Mouse (Mus musculus) spleen, postnatal 36 days (tissue): Measurements from ENCODE around the gene Tpra1.

ENCODE experiments used
- DNase-seq, 2 experiments: peaks; one replicate each; pipeline ENCODE4 v3.0.0; 2022; ENCODE audit warnings: low spot score in 2 of 2, mixed read lengths in 1 of 2

Gene Tpra1

DNA sequence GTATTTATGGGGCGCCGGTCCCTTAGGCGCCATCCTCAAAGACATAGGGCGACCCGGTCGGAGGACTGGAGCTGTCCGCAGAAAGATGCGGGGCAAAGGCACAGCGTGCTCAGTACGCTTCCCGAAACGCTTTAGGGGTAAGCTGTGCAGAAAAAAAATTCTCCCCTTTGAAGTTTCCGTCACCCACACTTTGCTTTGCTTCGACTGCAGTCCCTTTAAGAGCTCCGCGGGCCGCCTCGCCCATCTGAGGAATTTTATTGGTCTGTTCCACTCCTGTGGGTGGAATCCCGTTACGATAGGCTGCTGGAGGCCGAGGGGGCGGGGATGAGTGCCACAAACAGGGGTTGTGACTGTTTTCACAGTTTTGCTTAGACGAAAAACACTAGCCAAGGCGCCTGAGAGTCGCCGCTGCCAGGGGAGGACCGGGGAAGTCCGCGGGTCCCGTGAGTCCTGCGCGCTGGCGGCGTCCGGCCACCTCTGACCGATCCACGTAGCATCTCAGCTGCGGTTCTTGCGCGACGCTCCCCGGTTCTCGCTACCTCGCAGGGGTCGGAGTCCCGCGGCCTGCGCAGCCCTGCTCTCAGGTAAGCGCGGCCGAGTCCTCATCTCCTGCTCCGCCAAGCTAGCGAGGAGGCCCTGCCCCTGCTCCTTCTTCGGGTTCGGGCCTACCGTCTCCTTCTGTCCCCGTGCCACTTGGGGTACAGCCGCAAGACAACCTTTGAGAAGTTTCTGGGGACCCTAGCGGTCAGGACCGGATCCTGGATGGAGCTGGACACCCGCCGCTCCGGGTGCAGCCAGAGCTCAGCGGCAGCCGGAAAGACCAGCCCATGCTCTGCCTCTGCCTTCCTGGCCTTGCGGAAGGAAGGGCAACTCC is at the start of gene Tpra1:
TSS of gene Tpra1 (plus strand) at position 305 of the 874 bp plus-strand sequence.
- peak; percentile 94 to 97 for DNase-seq

DNA sequence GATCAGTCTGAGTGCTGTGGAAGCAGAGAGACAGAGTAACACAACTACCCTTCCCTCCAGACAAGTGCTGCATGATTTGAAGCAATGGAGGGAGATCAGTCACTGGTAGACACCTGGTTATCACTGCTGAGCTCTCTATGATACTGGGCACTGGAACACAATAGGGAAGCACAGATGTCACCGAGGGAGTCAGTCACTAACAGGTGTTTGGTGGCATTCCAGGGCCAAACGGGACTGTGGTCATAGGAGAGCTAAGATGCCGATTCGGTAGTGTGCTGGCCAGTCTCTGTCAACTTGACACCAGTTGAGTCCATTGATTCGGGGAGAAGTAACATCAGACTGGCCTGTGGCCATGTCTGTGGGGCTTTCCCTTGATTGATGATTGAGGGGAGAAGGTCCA is 47.5 kb upstream of the Tpra1 start:
- DNase-seq, result no peak

DNA sequence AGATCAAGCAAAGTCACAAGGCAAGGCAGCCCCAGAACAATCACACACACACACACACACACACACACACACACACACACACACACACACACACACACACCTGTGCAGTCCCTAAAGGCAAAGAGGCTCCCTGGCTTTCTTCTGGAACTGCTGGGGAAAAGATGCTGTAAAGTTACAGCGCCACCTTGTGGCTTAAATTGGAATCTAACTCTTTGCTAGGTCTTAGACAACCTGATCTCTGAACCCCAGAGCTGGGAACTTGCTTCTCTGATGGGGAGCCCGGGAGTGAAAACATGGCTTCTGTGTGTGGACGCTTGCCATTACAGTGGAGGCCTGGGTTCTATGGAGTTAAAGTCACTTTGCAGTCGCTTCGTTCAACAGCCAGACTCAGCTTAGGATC is 46.4 kb upstream of the Tpra1 start:
- peak; percentile 34 to 60 for DNase-seq

DNA sequence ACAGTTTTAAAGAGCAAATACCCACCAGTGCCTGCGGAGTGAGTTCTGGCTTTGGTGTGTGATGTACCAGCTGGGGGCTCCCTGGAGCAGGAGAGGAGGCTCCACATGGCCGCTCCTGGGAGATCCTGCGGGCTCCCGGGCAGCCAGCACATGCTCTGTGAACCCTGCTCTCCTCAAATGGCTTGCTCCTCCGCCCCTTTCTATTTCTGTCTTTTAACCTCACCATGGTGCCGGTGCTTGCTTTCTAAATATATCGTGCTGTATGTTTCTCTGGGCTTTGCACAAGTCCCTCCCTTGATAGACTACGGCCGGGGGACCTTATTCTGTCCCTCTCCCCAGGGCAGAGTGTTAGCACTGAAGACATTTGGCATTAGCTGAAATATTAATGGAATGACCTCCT is 44.8 kb upstream of the Tpra1 start:
- no peak for DNase-seq

DNA sequence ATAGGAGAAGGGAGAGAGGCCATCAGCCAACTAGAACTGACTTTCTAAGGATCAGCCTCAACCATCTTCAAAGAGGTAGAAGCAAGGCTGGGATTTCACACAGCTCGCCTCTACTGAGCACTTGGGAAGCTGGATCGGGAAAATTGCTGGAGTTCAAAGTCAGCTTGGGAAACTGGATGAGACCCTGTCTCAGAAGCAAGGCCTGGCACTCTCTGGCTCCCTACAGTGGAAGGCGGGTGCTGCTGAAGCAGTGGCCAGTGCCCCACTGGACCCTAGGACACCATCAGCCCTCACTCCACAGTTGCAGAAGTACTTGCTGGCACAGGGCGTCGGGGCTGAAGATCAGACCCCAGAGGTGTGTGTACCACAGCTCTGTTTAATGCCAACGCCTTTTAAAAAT is 44.2 kb upstream of the Tpra1 start:
- DNase-seq, result no peak

DNA sequence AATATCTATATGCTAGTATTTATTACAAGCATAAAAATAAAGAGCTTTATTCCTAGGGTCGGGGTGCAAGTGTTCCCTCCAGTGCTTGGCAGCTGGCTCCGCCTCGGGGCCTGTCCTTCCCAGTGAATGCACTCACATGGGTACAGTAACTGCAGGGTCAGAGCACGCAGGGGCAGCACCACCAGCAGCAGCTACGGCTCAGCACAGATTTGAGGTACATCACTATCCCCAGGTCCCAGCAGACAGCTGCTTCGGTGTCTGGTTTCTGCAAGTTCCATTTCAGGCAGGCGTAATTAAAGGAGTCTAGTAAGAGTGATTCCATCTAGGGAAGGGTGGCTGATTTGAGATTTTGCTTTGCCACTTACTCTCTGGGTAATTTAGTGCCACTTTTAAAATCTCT is 43.7 kb upstream of the Tpra1 start:
- DNase-seq, result no peak

DNA sequence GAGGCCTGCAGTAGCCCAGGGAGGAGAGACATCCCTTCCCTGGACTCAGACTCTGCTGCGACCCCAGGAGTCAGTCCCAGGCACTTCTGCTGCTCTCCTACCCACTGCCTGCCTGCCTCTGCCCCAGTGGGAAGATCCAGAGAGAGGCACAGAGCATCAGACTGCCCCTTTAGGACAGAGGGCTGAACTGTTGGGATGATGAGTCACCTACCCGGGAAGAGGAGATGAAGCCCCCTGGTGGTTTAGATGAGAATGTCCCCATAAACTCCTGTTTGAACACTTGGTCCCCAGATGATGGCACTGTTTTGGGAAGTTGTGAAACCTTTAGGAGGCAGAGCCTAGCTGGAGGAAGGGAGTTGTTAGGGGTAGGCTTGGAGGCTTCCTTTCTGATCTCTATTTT is 41.1 kb upstream of the Tpra1 start:
- peak; percentile 11 to 27 for DNase-seq

DNA sequence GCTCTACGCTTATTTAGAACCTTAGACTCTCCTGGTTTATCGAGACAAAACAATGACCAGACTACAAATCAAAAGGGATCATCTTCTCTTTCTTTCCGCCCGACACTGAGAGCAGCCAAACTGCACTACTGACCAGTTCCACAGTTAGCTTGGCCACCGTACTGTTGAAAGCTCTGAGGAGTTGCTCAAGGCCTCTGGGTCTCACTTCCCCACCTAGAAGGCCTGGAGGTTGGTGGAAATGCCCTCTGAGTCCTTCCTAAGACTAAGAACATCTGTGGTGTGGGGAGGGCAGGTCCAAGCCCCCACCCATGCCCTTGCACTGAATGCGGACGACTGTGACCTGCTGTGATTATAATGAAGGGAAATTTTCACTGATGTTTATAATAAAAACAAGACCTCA is 36.3 kb upstream of the Tpra1 start:
- DNase-seq, result no peak

DNA sequence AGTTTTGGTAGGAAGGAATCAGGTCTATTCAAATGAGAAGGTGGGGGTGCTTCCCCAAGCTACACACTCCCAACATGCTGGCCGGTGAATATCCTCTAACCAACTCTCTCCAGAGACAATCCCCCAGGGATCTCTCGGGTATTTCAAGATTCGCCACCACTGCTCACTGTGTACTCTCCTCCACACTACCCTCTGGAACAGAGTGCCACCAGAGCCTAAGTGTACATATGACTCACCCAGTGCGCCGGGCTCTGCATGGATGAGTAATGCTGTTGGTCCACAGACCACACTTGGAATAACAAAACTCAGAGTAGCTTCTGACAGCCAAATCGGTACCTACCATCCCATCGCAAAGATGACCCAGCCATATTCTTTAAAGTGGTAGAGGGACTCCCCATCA is 32.6 kb upstream of the Tpra1 start:
- no peak for DNase-seq

DNA sequence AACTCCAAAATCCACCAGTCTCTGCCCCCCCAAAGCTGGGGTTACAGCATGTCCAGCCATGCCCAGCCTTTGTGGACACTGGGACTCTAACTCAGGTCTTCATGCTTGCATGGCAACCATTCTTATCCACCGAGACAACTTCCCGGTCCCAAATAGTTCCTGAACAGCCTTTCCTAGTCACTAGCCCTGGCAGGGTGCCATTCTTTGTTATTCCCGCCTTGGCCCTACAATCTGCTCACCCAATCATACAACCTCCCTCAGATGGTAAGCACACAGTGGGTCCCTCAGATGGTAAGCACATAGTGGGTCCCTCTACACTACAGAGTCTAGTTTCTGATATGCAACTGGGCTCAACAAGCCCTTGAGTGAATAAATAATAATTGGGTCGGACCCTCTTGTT is 31.5 kb upstream of the Tpra1 start:
- no peak for DNase-seq

DNA sequence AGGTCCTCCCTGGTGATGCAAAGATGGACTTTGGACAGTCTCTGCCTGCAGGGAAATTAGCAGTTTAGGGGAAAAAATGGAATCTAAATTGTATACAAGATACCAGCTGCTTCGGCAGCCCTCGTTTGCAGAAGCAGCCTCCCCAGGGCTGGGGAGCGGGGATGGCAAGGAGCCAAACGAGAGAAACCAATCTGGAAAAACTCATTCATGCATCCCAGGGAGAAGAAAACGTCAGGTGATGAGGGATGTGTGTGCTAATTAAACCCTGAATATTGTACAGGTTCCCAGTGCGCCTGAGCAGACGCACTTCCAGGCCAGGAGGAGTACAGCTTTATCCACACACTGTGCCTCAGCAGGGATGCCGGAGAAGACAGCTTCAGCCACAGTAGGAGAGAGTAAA is 30.5 kb upstream of the Tpra1 start:
- no peak for DNase-seq

DNA sequence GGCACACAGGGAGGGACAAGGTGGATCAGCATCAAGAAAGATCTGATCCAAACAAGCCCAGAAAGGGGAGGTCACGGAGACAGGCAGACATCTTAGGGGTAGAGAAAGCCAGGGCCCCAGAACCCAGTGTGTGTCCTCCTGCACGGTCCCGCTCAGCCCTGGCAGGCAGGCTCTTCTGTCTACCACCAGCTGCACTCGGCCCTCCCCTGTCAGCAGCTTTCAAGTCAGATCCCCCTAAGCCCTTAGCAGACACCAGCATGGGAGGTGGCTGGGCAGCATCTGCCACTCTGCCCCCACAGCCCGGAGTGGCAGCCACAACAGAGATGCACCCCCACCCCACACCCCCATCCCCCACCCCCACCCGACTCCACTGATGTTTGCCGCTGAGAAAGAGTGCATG is 29.2 kb upstream of the Tpra1 start:
- DNase-seq, result no peak

DNA sequence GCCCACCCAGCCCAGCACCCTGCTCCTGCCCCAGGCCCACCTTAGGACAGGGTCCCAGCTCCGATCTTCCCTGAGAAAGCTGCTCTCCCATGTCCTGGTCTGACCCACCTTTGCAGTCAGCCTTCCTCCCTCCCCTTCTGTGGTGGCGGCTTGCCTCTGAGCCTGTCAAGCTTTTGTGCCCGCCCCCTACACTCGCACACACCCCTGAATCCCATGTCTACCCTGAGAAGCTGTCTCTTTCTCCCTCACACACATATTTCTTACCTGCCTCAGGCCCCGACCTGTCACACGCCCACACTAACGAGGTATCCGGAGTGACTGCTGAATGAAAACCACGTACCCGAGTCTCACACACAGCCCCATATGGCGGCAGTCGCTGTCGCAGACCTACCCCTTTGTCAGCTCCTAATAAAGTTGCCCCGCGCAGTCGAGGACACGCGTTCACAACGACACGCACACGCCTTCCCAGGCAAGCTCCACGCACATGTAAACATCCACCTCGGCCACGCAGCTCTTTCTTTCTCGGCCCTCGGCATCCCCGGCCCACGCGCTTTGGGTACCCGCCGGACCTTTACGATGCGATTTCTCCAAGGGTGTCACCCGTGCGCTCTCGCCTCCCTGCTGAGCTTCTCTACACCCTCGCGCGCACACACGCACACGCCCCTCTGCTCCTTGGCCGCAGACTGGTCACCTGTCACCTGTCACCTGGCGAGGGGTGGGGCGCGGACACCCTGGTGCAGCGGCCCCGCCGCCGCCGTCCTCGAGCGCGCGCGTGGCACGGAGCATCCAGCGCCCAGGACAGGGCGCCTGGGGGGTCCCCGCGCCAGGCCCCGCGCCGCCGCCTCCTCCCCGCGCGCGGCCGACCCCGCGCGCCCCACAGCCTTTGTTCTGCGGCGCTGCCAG is 27.8 kb upstream of the Tpra1 start:
- no peak for DNase-seq

DNA sequence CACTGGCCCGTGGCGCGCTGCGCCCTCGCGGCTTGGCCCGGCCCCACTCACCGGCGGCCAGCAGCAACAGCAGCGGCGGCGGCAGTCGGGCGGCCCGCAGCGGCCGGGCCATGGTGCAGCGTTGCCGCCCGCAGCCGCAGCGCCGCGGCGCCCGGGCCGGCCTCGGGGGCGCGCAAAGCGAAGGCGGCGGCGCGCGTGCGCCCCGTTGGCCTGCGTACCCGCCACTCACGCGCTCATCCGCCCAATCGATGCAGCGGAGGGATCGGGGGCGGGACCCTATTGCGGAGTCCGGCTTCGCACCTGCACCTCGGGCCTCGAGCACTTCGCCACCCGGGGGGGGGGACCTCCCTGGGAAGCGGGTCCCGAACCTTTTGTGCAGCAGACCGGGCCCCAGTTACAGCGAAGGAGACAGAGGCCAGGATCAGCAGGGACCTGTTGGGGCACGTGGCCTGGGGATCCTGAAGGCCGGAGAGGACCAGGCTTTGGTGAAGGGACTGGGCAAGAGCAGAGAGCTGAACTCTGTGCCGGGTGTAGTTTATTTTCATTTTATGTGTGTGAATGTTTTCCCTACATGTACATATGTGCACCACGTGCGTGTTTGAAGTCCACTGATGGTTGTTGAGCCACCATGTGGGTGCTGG is 27.1 kb upstream of the Tpra1 start, which contains the start of gene Podxl2:
TSS of gene Podxl2 (minus strand) at position 177 of the 641 bp plus-strand sequence.
- DNase-seq, result peak in 1 of 2 experiments; percentile 11

DNA sequence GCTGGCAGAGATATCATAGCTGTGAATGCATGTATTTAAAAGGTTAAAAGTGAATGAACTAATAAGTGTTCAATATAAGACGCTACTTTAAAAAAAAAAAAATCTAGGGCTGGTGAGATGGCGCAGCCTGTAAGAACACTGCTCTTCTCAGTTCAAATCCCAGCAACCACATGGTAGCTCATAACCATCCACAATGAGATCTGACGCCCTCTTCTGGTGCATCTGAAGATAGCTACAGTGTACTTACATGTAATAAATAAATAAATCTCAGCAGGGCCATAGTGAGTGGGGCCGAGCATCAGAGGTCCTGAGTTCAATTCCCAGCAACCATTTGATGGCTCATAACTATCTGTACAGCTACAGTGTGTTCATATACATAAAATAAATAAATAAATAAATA is 22.6 kb upstream of the Tpra1 start:
- no peak for DNase-seq

DNA sequence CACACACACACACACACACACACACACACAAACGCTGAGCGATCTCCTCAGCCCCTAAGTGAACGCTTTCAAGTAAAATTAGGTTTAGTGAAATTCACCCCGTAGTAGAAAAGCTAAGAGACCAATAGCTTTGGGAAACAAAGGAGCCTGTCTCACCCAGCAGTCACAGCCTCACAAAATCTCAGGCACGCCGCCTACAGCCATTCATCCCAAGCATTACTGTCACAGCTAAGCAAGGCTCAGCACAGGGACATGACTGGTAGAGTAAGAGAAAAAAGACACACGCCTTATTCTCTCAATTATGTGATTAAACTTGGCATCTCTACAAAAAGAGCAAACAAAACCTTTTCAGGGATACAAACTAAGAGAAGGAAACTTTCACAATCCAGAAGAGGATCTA is 20.7 kb upstream of the Tpra1 start:
- no peak for DNase-seq

DNA sequence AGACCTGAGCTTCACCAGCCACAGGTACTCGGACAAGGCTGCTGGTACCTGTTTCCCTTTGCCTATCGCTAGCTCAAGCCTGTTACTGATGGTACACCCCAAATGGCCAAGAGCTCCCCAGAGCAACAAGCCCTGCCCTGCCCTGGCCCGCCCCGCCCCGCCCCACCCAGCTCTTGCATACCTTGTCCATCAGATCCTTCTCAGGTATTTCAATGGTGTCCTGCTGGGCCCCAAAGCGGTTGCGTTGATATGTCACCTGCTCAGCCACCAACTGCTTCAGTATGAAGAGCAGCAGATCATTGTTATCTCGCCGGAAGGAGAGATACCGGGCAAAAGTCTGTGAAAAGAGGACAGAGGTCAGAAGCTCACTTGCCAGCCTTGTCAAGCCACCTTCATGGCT is 17.9 kb upstream of the Tpra1 start:
- DNase-seq, result no peak

DNA sequence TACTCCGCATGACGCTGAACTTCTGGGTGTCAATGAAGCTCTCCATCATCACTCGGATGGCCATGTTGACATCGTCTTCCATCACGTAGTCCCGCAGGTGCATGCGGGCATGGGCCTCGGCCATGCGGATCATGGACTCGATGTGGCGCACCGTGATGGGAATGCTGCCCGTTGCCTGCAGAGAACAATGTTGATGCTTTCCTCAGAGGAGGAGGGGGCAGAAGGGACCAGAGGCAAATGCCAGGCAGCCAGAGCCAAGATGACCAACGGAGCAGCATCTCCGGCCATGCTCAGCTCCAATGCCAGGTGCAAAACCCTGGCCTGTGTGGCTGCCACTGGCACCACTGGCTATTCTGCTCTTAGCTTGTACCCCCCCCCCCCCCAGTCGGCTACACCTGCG is 17.4 kb upstream of the Tpra1 start:
- DNase-seq, result no peak

DNA sequence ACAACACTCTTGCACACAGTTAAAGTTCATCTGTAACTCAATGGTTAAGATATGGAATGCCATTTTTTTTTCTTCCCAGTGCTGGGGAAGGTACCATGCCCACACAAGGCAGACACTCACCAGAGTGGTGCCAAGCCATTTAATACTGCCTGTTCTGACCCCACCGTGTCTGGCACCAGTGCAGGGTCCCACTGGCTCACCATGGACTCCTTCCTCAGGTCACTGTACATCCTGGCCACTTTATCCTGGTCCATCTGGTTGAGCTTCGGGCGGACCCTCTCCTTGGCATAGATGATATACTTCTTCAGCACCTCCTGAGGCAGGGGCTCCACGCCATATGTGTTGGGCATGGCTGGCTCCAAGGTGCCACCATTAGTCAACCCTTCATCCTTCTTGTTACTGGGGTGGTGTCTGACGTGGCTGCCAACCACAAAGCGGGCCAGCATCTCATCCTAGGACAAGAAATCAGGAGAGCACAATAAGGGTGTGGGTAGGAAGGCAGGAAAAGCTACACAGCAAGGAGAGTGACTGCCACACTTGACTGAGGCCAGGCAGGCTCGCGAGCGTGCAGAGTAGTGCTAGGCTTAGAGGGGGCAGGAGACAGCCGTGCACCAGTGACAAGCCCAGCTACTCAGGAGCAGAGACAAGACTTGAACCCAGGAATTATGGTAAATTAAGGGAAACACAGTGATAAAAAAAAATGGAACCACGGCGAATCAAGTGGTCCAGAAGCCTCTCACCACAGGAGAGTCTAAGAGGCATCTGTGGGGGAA is 16.2 kb upstream of the Tpra1 start:
- DNase-seq, result no peak

DNA sequence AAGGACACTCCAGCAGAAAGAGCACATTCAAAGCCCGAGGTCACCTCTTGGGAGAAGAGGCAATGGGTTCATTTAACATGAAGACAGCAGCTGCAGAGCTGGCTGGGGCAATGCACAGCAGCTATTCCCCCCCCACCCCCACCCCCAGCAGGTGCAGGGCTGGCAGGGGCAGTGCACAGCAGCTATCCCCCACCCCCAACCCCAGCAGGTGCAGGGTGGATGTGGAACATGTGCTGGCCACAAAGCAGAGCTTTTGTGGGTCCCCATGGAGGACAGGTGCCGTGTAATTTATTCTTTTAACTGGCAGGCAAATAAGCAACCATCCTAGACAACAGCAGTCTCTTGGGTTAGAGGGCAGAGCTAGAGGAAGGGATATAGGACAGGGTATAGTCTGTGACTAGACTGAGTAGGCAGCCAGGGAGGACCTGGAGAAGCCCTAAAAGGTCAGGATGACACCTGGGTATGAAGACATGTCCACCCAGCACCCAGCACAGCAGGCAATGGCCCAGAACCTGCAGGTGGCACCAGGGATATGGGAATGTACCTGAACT is 15.6 kb upstream of the Tpra1 start:
- DNase-seq, result no peak

DNA sequence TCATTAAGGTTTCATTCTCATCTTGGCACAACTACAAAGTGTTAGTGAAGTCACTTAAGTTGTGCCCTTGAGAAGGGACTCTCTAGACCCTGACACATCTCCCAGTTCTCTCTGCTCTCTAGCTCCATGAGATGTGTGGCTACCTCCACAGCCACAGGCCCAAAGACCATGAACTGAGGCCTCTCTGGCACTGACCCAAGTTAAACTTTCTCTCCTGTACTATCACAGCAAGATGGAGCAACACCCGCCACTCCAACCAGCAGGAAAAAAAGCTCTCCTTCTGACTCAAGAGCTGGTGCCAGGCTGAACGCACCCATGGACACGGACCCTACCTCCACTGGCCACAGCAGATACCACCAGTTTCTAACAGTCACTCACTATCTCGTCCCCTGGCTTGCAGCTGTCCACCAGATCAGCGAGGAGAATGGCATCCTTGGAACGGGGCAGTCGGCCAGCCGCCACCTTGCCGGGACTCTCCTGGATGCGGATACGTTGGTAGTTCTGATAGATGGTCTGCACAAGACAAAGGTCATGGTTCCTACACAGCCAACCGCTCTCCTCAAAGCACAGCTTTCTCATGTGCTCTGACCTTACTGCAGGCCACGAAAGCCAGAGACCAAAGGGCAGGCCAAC is 12.5 kb upstream of the Tpra1 start:
- DNase-seq, result no peak
